Mouse (Mus musculus) right cerebral cortex, postnatal 4 days (tissue): ENCODE results near the gene Tigit.

Experiments
- DNase-seq: peaks from one replicate; pipeline ENCODE4 v3.0.0-alpha.2; 2022

Gene Tigit

DNA sequence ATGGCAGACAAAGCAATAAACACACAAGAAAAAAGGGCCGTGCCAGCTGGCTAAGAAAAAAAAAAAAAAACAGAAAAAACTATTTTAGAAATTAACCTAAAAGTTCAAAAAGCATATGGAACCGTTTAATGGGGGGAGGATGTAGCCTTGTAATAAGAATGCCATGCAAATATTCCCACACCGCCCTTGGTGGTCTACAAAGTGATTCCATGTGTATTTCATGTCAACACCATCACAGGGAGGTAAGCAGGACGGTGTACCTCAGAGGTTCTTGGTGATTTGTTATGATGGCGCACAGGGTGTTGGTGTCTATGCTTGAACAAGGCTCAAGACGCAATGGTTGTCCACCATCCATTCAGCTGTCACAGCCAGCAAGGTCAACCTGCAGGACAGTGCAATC lies 46.6 kb downstream of the Tigit start:
- no peak for DNase-seq

DNA sequence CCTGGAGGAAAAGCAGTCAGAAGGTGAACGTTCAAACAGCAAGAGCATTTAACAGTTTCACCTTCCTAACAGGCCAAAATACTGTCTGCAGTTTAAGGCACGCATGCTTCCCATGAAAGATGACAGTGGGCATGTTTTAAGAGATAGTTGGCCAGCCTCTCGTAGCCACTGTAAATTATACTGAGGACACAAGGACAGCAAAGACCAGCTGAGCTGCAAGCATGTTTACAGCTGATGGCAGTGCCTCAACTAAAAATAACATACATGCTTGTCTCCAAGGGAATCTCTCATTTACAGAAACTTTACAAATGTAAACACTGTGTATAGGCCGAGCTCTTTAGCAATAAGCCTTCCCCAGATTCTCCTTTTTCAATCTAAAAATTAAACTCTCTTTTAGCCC lies 47.6 kb downstream of the Tigit start:
- DNase-seq: no peak

DNA sequence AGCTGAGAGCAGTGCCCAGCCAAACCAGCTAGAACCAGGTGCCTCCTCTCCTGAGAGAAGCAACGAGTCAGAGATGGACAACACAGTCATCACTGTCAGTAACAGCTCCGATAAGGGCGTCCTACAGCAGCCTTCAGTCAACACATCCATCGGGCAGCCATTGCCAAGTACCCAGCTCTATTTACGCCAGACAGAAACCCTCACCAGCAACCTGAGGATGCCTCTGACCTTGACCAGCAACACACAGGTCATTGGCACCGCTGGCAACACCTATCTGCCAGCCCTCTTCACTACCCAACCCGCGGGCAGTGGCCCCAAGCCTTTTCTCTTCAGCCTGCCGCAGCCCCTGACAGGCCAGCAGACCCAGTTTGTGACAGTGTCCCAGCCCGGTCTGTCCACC lies 53.6 kb downstream of the Tigit start:
- no peak for DNase-seq

DNA sequence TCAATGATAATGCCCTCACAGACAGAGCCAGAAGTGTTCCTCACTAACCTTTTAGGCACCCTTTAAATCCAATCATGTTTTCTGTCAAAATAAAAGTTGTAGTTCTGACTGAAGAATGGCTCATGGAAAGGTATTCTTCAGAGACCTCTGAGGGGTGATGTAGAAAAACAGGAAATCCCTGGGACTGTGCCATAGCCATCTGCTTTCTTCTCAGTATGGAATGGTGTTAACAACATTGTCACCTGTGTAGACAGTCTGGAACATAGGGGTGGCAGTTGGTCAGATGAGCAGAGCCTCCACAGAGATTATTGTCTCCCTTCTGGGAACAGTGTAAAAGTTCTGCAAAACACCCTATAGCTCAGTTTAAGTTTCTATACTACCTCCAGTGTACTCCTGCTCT lies 55.9 kb downstream of the Tigit start:
- no peak for DNase-seq

DNA sequence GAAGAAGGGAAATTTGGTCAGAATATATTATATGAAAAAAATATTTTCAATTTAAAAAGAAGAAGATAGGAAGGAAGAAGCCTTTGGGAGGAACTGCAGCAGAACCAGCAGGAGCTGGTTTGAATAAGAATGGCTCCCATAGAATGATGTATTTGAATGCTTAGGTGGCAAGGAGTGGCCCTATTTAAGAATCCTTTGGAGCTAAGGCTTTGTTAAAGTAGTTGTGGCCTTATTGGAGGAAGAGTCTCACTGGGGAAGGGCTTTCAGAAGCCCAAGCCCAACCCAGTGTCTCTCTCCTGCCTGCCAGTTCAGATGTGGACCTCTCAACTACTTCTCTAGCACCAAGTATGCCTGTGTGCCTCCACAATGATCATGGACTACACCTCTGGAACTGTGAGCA lies 56.9 kb downstream of the Tigit start:
- DNase-seq: no peak

- no peak for DNase-seq
These were observed 59.4 kb downstream of the Tigit start for GRCm38 (mm10) chr16:43604399-43605013.

DNA sequence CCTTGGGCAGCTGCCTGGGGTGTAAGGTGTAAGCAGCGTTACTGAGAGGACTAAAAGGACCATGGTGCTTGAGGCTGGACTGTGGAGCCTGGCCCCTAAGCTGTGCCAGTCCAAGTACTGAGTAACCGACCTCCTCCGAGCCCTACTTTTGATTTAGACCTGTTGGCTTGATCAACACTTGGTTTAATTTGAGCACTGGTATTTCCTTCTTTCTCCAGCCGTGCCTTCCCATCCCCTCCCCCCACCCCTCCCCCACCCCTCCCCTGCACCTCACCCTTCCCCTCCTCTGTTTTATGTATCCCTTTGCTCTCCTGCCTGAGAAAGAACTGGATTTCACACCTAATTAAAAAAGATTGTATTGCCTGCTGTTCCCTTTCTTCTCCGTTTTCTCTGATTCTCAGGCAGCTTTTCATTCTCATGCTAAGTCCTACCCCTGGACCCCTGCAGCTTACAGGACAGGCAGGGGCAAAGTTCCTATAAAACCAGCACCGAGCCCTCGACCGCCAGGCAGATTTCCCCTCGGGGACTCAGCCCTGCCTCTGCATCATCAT lies 60.3 kb downstream of the Tigit start:
- DNase-seq: no peak

GRCm38 (mm10) chr16:43602573-43602972 lies 61.4 kb downstream of the Tigit start:
- no peak for DNase-seq

- DNase-seq: no peak
These were observed 64.2 kb downstream of the Tigit start for GRCm38 (mm10) chr16:43599707-43600106.
